Comparison of ENCODE assay signal across 7 mouse cellular contexts in the genomic region with DNA sequence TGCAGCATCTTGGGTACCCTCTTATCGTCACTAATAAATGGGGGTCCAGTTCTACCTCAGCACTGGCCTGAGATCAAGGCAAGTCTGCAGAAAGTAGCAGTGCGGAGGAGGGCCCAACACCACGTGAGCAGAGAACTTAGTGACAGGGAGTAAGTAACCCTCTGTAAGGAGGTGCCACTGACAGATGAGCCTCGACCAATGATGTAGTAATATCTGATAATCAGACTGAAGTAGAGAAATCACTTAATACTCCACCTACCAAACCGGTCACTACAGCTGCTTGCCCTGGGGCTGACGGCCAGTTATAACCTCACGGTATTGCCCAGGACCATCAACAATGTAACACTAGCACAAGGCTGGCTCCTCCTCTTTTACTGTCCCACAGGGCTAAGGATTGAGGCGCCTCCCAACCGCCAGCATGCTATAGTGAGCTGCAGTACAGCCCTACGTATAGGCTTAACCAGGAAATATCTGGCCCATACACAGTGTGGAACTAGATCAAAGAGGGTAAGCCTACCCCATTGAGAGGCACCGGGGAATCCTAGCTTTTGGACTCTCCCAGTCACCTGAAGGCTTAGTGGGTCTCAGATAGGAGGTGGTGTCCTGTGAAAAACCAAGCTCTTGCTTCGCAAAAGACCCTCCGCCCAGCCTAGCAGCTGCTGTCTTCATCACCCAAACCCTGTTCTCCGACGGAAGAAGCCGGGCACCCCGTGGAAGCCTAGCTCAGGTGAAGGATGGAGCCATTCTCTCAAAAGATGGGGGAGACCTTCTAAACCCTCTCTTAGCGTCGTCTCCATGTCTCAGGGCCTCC. TPM values are rescaled to one million over a fixed set of nuclear protein-coding genes. Genes with fewer than 3 reads are reported as not detected.
DNase-seq lines count a peak whose midpoint lies in the region; ATAC-seq lines count a peak whose summit lies in the region.

No protein-coding gene starts in this region.

- ATAC-seq in embryonic facial prominence, embryonic 11.5 days (replicated peaks; ENCODE audit: insufficient number of reproducible peaks, low FRiP score, low TSS enrichment, low read depth): peak; percentile 60; the same call in 1 of the 2 replicates
- peak; percentile 29 for ATAC-seq in neural tube, embryonic 13.5 days (ENCODE audit: low read depth)

- H3K9ac ChIP-seq in embryonic facial prominence, embryonic 11.5 days (replicated peaks; ENCODE audit: low read length): peak overlapping the region; percentile 84
- peak overlapping the region; percentile 84 for H3K9ac ChIP-seq in neural tube, embryonic 13.5 days

- H3K4me2 ChIP-seq in embryonic facial prominence, embryonic 11.5 days (ENCODE audit: low read depth, low read length): peak overlapping the region; percentile 84
- peak overlapping the region; percentile 72 for H3K4me2 ChIP-seq in neural tube, embryonic 13.5 days

- H3K27ac ChIP-seq in embryonic facial prominence, embryonic 11.5 days (replicated peaks; ENCODE audit: low read depth, low read length): no peak overlapping the region
- H3K27ac ChIP-seq in limb, embryonic 10.5 days: peak overlapping the region; percentile 92
- H3K27ac ChIP-seq in neural tube, embryonic 13.5 days (replicated peaks): peak overlapping the region; percentile 81; the same call in 1 of the 2 replicates

- DNase-seq in 3T3-L1 (ENCODE audit: low read depth, low spot score) (peak; percentile 80), A20 (ENCODE audit: low read depth, low spot score) (peak; percentile 45)
- DNase-seq in embryonic facial prominence, embryonic 11.5 days (ENCODE audit: low spot score): peak; percentile 43
- DNase-seq in limb, embryonic 10.5 days (ENCODE audit: low spot score): peak; percentile 58
- no peak for DNase-seq in ovary, postnatal 36 days (ENCODE audit: low spot score)
- DNase-seq in kidney, adult 18-20 months: no peak

- WGBS in embryonic facial prominence, embryonic 11.5 days: 11% methylated on average over 19 of the region's 19 CpGs
- WGBS in limb, embryonic 10.5 days: 9% methylated on average over 19 of the region's 19 CpGs
- 10% methylated on average over 19 of the region's 19 CpGs for WGBS in neural tube, embryonic 13.5 days

- peak overlapping the region; percentile 52 for H3K4me3 ChIP-seq in embryonic facial prominence, embryonic 11.5 days (ENCODE audit: low read depth, low read length)
- H3K4me3 ChIP-seq in limb, embryonic 10.5 days: peak overlapping the region; percentile 95
- H3K4me3 ChIP-seq in neural tube, embryonic 13.5 days: peak overlapping the region; percentile 80

- 0 out of 2 replicates have a peak, but pooled peaks cover 3% of the 10 kb centered on the region for H3K4me1 ChIP-seq in embryonic facial prominence, embryonic 11.5 days (ENCODE audit: control insufficient read depth, insufficient read depth, low read length)
- H3K4me1 ChIP-seq in limb, embryonic 10.5 days: peaks cover 36% of the 10 kb centered on the region
- H3K4me1 ChIP-seq in neural tube, embryonic 13.5 days (replicated peaks): peaks cover 34% of the 10 kb centered on the region

- H3K27me3 ChIP-seq in embryonic facial prominence, embryonic 11.5 days (ENCODE audit: control insufficient read depth, insufficient read depth, low read length): no peaks in the 10 kb centered on the region
- H3K27me3 ChIP-seq in limb, embryonic 10.5 days (ENCODE audit: low read depth, poor library complexity, severe bottlenecking): no peaks in the 10 kb centered on the region
- H3K27me3 ChIP-seq in neural tube, embryonic 13.5 days: no peaks in the 10 kb centered on the region

- no peaks in the 10 kb centered on the region for H3K36me3 ChIP-seq in embryonic facial prominence, embryonic 11.5 days (replicated peaks; ENCODE audit: control insufficient read depth, insufficient read depth, low read depth, low read length)
- peaks cover 39% of the 10 kb centered on the region for H3K36me3 ChIP-seq in limb, embryonic 10.5 days
- H3K36me3 ChIP-seq in neural tube, embryonic 13.5 days: 0 out of 2 replicates have a peak, but pooled peaks cover 13% of the 10 kb centered on the region

- no peaks in the 10 kb centered on the region for H3K9me3 ChIP-seq in embryonic facial prominence, embryonic 11.5 days (replicated peaks; ENCODE audit: control insufficient read depth, low read length)
- no peaks in the 10 kb centered on the region for H3K9me3 ChIP-seq in limb, embryonic 10.5 days (replicated peaks)
- H3K9me3 ChIP-seq in neural tube, embryonic 13.5 days: no peaks in the 10 kb centered on the region

RNA-seq across cellular contexts. Expression of a gene that starts 1.1 kb away (rescaled TPM):
- polyA plus RNA-seq in embryonic facial prominence, embryonic 11.5 days (2014; fragmentation: Nextera tagmentation; extraction: Ambion mirVana): 48.6 and 54.4 TPM in 2 replicates
- 63.8 and 71.0 TPM in 2 replicates for polyA plus RNA-seq in limb, embryonic 10.5 days (2016; fragmentation: Nextera tagmentation; extraction: Ambion mirVana)
- 37.3 and 42.0 TPM in 2 replicates for polyA plus RNA-seq in neural tube, embryonic 13.5 days (2015; fragmentation: Nextera tagmentation; extraction: Ambion mirVana)

RNA-seq across cellular contexts. Expression of a gene that starts 30.3 kb away (rescaled TPM):
- 40.3 and 42.5 TPM in 2 replicates for polyA plus RNA-seq in embryonic facial prominence, embryonic 11.5 days (2014; fragmentation: Nextera tagmentation; extraction: Ambion mirVana)
- polyA plus RNA-seq in limb, embryonic 10.5 days (2016; fragmentation: Nextera tagmentation; extraction: Ambion mirVana): 50.8 and 54.1 TPM in 2 replicates
- 33.4 and 36.3 TPM in 2 replicates for polyA plus RNA-seq in neural tube, embryonic 13.5 days (2015; fragmentation: Nextera tagmentation; extraction: Ambion mirVana)

RNA-seq across cellular contexts. Expression of a gene that starts 30.5 kb away (rescaled TPM):
- polyA plus RNA-seq in embryonic facial prominence, embryonic 11.5 days (2014; fragmentation: Nextera tagmentation; extraction: Ambion mirVana): 24.7 and 32.5 TPM in 2 replicates
- polyA plus RNA-seq in limb, embryonic 10.5 days (2016; fragmentation: Nextera tagmentation; extraction: Ambion mirVana): 56.8 and 60.5 TPM in 2 replicates
- 13.1 and 13.4 TPM in 2 replicates for polyA plus RNA-seq in neural tube, embryonic 13.5 days (2015; fragmentation: Nextera tagmentation; extraction: Ambion mirVana)

Comparison
In these comparisons a context has a peak if more than half of its experiments do, and no peak if none do; other contexts are left out.
1. DNase-seq: peak in 3T3-L1 (single experiment), A20 (single experiment), embryonic facial prominence, embryonic 11.5 days (single experiment) and limb, embryonic 10.5 days (single experiment); none in ovary, postnatal 36 days (single experiment) and kidney, adult 18-20 months (single experiment).
2. Peak in every context shown above with its lines, with median percentiles within 50 percentile points of each other: H3K4me3 ChIP-seq.